Mouse (Mus musculus) lung, adult 2 months (tissue): ENCODE results near the gene Dmrta1.

Experiments
- CTCF ChIP-seq: fragments of 200-500 bp; IDR thresholded peaks from 2 replicates; pipeline ENCODE4 v1.5.1; 2011; ENCODE audit warnings: mild to moderate bottlenecking, low read length, control low read depth; ENCODE audit not compliant: insufficient read depth
- POLR2A ChIP-seq: fragments of 200-500 bp; IDR thresholded peaks from 2 replicates; pipeline ENCODE4 v1.6.1; 2011; ENCODE audit warnings: low read depth, mild to moderate bottlenecking, control low read depth, low read length, borderline replicate concordance; ENCODE audit errors: extremely low read depth

DNA sequence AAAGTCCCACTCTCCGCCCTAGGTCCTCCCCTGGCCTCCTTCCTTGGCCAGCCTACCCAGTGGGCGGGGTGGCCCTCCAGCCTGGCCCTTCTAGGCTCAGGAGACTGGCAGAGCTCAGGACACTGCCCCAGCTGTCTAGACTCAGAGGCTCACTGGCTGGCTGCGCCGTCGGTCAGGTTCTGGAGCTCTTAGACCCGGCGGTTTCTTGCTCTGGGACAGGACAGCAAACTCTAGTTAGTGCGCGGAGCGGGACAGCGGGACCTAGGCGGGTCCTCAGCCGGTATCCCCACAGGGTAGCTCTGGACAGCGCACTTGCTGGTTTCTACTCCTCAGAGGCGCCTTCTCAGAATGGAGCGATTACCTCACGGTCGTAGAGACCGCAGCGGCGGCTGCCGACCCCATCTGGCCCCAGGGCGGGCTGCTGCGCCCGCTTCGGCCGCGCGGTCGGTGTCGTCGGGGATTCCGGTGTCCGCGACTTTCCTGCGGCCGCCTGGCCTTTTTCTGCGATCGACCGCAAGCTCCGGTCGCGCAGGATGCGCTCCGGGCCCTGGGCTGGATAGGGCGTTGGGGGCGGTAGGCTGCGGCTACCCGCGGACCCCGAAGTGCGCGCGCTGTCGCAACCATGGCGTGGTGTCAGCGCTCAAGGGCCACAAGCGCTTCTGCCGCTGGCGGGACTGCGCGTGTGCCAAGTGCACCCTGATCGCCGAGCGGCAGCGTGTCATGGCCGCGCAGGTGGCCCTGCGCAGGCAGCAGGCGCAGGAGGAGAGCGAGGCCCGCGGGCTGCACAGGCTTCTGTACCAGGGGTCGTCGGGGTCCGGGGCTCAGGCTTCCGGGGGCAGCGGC is 8.9 kb downstream of the Dmrta1 start:
- TF ChIP-seq POLR2A (no peak), CTCF (no peak)
